Mouse (Mus musculus) stomach, postnatal 0 days (tissue): ENCODE measurements around the gene Sash1.

Experiments used
- CTCF ChIP-seq: IDR thresholded peaks from 2 replicates; pipeline ENCODE4 v1.5.1; 2016; ENCODE audit warnings: antibody characterized with exemption, low read depth, mild to moderate bottlenecking, moderate library complexity
- EP300 ChIP-seq: optimal IDR thresholded peaks from 2 replicates; pipeline ENCODE3; 2016; ENCODE audit warnings: antibody characterized with exemption

- no peak for TF ChIP-seq CTCF
- no peak for TF ChIP-seq EP300
These were observed 42.4 kb upstream of the Sash1 start for GRCm38 (mm10) chr10:8928261-8928660.
